Mouse (Mus musculus) lung, postnatal 0 days (tissue): ENCODE measurements around the gene Fbxo9.

Source experiments
- CTCF ChIP-seq: IDR thresholded peaks from 2 replicates; pipeline ENCODE4 v1.5.1; 2016; ENCODE audit warnings: antibody characterized with exemption, mild to moderate bottlenecking
- EP300 ChIP-seq: IDR thresholded peaks from 2 replicates; pipeline ENCODE4 v1.6.1; 2016; ENCODE audit warnings: antibody characterized with exemption, mild to moderate bottlenecking, control low read depth

- no peak for TF ChIP-seq EP300
- TF ChIP-seq CTCF = no peak
Measured at GRCm38 (mm10) chr9:78051677-78052076, 57.2 kb downstream of the Fbxo9 start, which contains the start of gene Gcm1.
